Mouse (Mus musculus) splenic B cell, adult 2 months (primary cell): ENCODE data around the gene Igsf8.

ENCODE experiments used
- DNase-seq: peaks from one replicate; pipeline ENCODE4 v3.0.0-alpha.2; 2011; ENCODE audit warnings: low read depth, low spot score
- H3K27me3 ChIP-seq: 2 replicates; pipeline ENCODE4 v1.6.1; 2012; ENCODE audit warnings: mild to moderate bottlenecking, low read length, moderate library complexity, mixed read lengths; ENCODE audit not compliant: control insufficient read depth, poor library complexity, insufficient read depth, severe bottlenecking
- H3K36me3 ChIP-seq: 2 replicates; pipeline ENCODE4 v1.6.1; 2012; ENCODE audit warnings: mild to moderate bottlenecking, low read length, moderate library complexity, mixed read lengths; ENCODE audit not compliant: control insufficient read depth, poor library complexity, insufficient read depth, severe bottlenecking

Gene Igsf8

GRCm38 (mm10) chr1:172317431-172317830 is 56.0 kb downstream of the Igsf8 start:
- no peak for DNase-seq
- no peaks in the 10 kb centered on the region for H3K27me3 ChIP-seq
- H3K36me3 ChIP-seq, result peaks cover 5% of the 10 kb centered on the region

- DNase-seq, result no peak
- Histone ChIP-seq H3K36me3 (peaks cover 5% of the 10 kb centered on the region), H3K27me3 (no peaks in the 10 kb centered on the region)
Measured at GRCm38 (mm10) chr1:172317946-172318345, 56.5 kb downstream of the Igsf8 start.

- DNase-seq, result no peak
- no peaks in the 10 kb centered on the region for H3K27me3 ChIP-seq
- H3K36me3 ChIP-seq, result peaks cover 5% of the 10 kb centered on the region
Measured at GRCm38 (mm10) chr1:172318424-172319035, 57.1 kb downstream of the Igsf8 start.

GRCm38 (mm10) chr1:172319346-172319745 is 57.9 kb downstream of the Igsf8 start:
- no peak for DNase-seq
- Histone ChIP-seq H3K27me3 (no peaks in the 10 kb centered on the region), H3K36me3 (peaks cover 5% of the 10 kb centered on the region)

- peaks cover 5% of the 10 kb centered on the region for H3K36me3 ChIP-seq
- no peaks in the 10 kb centered on the region for H3K27me3 ChIP-seq
- no peak for DNase-seq
Measured at GRCm38 (mm10) chr1:172319921-172320411, 58.5 kb downstream of the Igsf8 start.

GRCm38 (mm10) chr1:172322725-172323124 is 61.3 kb downstream of the Igsf8 start:
- H3K36me3 ChIP-seq, result peaks cover 5% of the 10 kb centered on the region
- H3K27me3 ChIP-seq, result no peaks in the 10 kb centered on the region
- no peak for DNase-seq

- Histone ChIP-seq H3K36me3 (peaks cover 2% of the 10 kb centered on the region; the same call in 1 of the 2 replicates), H3K27me3 (no peaks in the 10 kb centered on the region)
- DNase-seq, result no peak
Measured at GRCm38 (mm10) chr1:172323298-172323697, 61.9 kb downstream of the Igsf8 start.

- no peak for DNase-seq
- Histone ChIP-seq H3K36me3 (peaks cover 2% of the 10 kb centered on the region; the same call in 1 of the 2 replicates), H3K27me3 (no peaks in the 10 kb centered on the region)
Measured at GRCm38 (mm10) chr1:172323801-172324359, 62.4 kb downstream of the Igsf8 start.

GRCm38 (mm10) chr1:172324725-172325124 is 63.3 kb downstream of the Igsf8 start:
- Histone ChIP-seq H3K36me3 (peaks cover 2% of the 10 kb centered on the region; the same call in 1 of the 2 replicates), H3K27me3 (no peaks in the 10 kb centered on the region)
- DNase-seq, result peak; percentile 88

GRCm38 (mm10) chr1:172325680-172326535 is 64.5 kb downstream of the Igsf8 start:
- Histone ChIP-seq H3K36me3 (no peaks in the 10 kb centered on the region), H3K27me3 (no peaks in the 10 kb centered on the region)
- peak; percentile 85 for DNase-seq

GRCm38 (mm10) chr1:172326684-172327083 is 65.2 kb downstream of the Igsf8 start:
- no peaks in the 10 kb centered on the region for H3K27me3 ChIP-seq
- no peaks in the 10 kb centered on the region for H3K36me3 ChIP-seq
- no peak for DNase-seq

GRCm38 (mm10) chr1:172327206-172328001 is 66.0 kb downstream of the Igsf8 start:
- Histone ChIP-seq H3K36me3 (no peaks in the 10 kb centered on the region), H3K27me3 (no peaks in the 10 kb centered on the region)
- DNase-seq, result no peak

GRCm38 (mm10) chr1:172328041-172328440 is 66.6 kb downstream of the Igsf8 start:
- DNase-seq, result no peak
- no peaks in the 10 kb centered on the region for H3K36me3 ChIP-seq
- H3K27me3 ChIP-seq, result no peaks in the 10 kb centered on the region

GRCm38 (mm10) chr1:172328461-172328860 is 67.0 kb downstream of the Igsf8 start:
- H3K36me3 ChIP-seq, result no peaks in the 10 kb centered on the region
- DNase-seq, result no peak
- no peaks in the 10 kb centered on the region for H3K27me3 ChIP-seq
